Mouse (Mus musculus) cerebellum, adult 18-20 months (tissue): ENCODE data around the gene Rsph3b.

Experiments used
- DNase-seq, 2 experiments: peaks; one replicate each; pipeline ENCODE4 v3.0.0; 2021

Gene Rsph3b

GRCm38 (mm10) chr17:6862040-6862780 is 86.3 kb downstream of the Rsph3b start:
- no peak for DNase-seq

GRCm38 (mm10) chr17:6861181-6862039 is 87.1 kb downstream of the Rsph3b start:
- peak; percentile 46 to 58 for DNase-seq

- DNase-seq, result no peak
Measured at GRCm38 (mm10) chr17:6860491-6860897, 88.0 kb downstream of the Rsph3b start.

GRCm38 (mm10) chr17:6860067-6860466 is 88.4 kb downstream of the Rsph3b start:
- DNase-seq, result no peak
